Mouse (Mus musculus): ENCODE measurements around the gene Veph1. TPM values are rescaled to one million over a fixed set of nuclear protein-coding genes. Genes with fewer than 3 reads are reported as not detected.
A peak's percentile ranks its signal among the peaks of the same experiment; 100 is the strongest.

Veph1 gene
- polyA plus RNA-seq (2015; fragmentation: Nextera tagmentation; extraction: Ambion mirVana): 4.2 and 4.8 TPM in 2 replicates

- peak within 1 kb of the TSS; percentile 67; the same call in 1 of the 2 replicates for H3K27ac ChIP-seq (replicated peaks)
- WGBS: 14% methylated on average over 11 of the region's 11 CpGs
- H3K4me1 ChIP-seq (replicated peaks): peaks cover 40% of the 10 kb centered on the region
- H3K27me3 ChIP-seq: no peaks in the 10 kb centered on the region
- no peaks in the 10 kb centered on the region for H3K36me3 ChIP-seq
- no peaks in the 10 kb centered on the region for H3K9me3 ChIP-seq
- ATAC-seq (ENCODE audit: low read depth): peak; percentile 75; the same call in 1 of the 2 replicates
- H3K4me3 ChIP-seq: no peak within 1 kb of the TSS
- peak within 1 kb of the TSS; percentile 37 for H3K4me2 ChIP-seq
- peak within 1 kb of the TSS; percentile 49 for H3K9ac ChIP-seq
Observed at GRCm38 (mm10) chr3:66296545-66296944, at the start of gene Veph1. Gene Veph1, minus strand, starts transcription at chr3:66296837.

- no peak for ATAC-seq (ENCODE audit: low read depth)
- 85% methylated on average over 2 of the region's 2 CpGs for WGBS
- no peak overlapping the region for H3K4me3 ChIP-seq
- no peak overlapping the region for H3K4me2 ChIP-seq
- H3K27me3 ChIP-seq: no peaks in the 10 kb centered on the region
- no peaks in the 10 kb centered on the region for H3K4me1 ChIP-seq (replicated peaks)
- no peak overlapping the region for H3K27ac ChIP-seq (replicated peaks)
- H3K9me3 ChIP-seq: no peaks in the 10 kb centered on the region
- no peaks in the 10 kb centered on the region for H3K36me3 ChIP-seq
- H3K9ac ChIP-seq: no peak overlapping the region
Observed at GRCm38 (mm10) chr3:66340742-66341141, 44.1 kb upstream of the Veph1 start.

- H3K27ac ChIP-seq (replicated peaks): no peak overlapping the region
- no peak overlapping the region for H3K9ac ChIP-seq
- no peak for ATAC-seq (ENCODE audit: low read depth)
- H3K36me3 ChIP-seq: no peaks in the 10 kb centered on the region
- H3K4me3 ChIP-seq: no peak overlapping the region
- no peaks in the 10 kb centered on the region for H3K27me3 ChIP-seq
- no peak overlapping the region for H3K4me2 ChIP-seq
- H3K9me3 ChIP-seq: no peaks in the 10 kb centered on the region
- H3K4me1 ChIP-seq (replicated peaks): no peaks in the 10 kb centered on the region
- 82% methylated on average over 9 of the region's 9 CpGs for WGBS
Observed at GRCm38 (mm10) chr3:66332401-66332729, 35.7 kb upstream of the Veph1 start.

- no peaks in the 10 kb centered on the region for H3K27me3 ChIP-seq
- H3K27ac ChIP-seq (replicated peaks): no peak overlapping the region
- peak; percentile 88 for ATAC-seq (ENCODE audit: low read depth)
- no peak overlapping the region for H3K4me2 ChIP-seq
- no peak overlapping the region for H3K9ac ChIP-seq
- 0 out of 2 replicates have a peak, but pooled peaks cover 3% of the 10 kb centered on the region for H3K4me1 ChIP-seq (replicated peaks)
- H3K36me3 ChIP-seq: no peaks in the 10 kb centered on the region
- no peaks in the 10 kb centered on the region for H3K9me3 ChIP-seq
- H3K4me3 ChIP-seq: no peak overlapping the region
- WGBS: 51% methylated on average over 12 of the region's 12 CpGs
Observed at GRCm38 (mm10) chr3:66331592-66332400, 35.2 kb upstream of the Veph1 start.

GRCm38 (mm10) chr3:66330896-66331579, 34.4 kb upstream of the Veph1 start:
- H3K9me3 ChIP-seq: no peaks in the 10 kb centered on the region
- H3K27ac ChIP-seq (replicated peaks): no peak overlapping the region
- WGBS: 86% methylated on average over 15 of the region's 15 CpGs
- H3K36me3 ChIP-seq: no peaks in the 10 kb centered on the region
- H3K4me1 ChIP-seq (replicated peaks): peaks cover 10% of the 10 kb centered on the region
- H3K27me3 ChIP-seq: no peaks in the 10 kb centered on the region
- no peak overlapping the region for H3K9ac ChIP-seq
- ATAC-seq (ENCODE audit: low read depth): no peak
- H3K4me3 ChIP-seq: no peak overlapping the region
- no peak overlapping the region for H3K4me2 ChIP-seq

GRCm38 (mm10) chr3:66325962-66326834, 29.6 kb upstream of the Veph1 start:
- Histone ChIP-seq H3K4me3 (no peak overlapping the region), H3K4me1 (replicated peaks) (peaks cover 22% of the 10 kb centered on the region), H3K27me3 (no peaks in the 10 kb centered on the region), H3K9ac (no peak overlapping the region), H3K27ac (replicated peaks) (peak overlapping the region; percentile 84), H3K9me3 (no peaks in the 10 kb centered on the region), H3K4me2 (no peak overlapping the region), H3K36me3 (no peaks in the 10 kb centered on the region)
- ATAC-seq (ENCODE audit: low read depth): peak; percentile 90
- 40% methylated on average over 16 of the region's 16 CpGs for WGBS

GRCm38 (mm10) chr3:66325486-66325951, 28.9 kb upstream of the Veph1 start:
- no peaks in the 10 kb centered on the region for H3K9me3 ChIP-seq
- H3K36me3 ChIP-seq: no peaks in the 10 kb centered on the region
- H3K9ac ChIP-seq: no peak overlapping the region
- WGBS: 21% methylated on average over 5 of the region's 5 CpGs
- H3K27me3 ChIP-seq: no peaks in the 10 kb centered on the region
- no peak overlapping the region for H3K4me3 ChIP-seq
- H3K27ac ChIP-seq (replicated peaks): peak overlapping the region; percentile 84
- H3K4me2 ChIP-seq: no peak overlapping the region
- ATAC-seq (ENCODE audit: low read depth): peak; percentile 97
- H3K4me1 ChIP-seq (replicated peaks): peaks cover 22% of the 10 kb centered on the region

- no peak for ATAC-seq (ENCODE audit: low read depth)
- no peak overlapping the region for H3K4me2 ChIP-seq
- 54% methylated on average over 8 of the region's 8 CpGs for WGBS
- H3K27ac ChIP-seq (replicated peaks): no peak overlapping the region
- no peaks in the 10 kb centered on the region; the same call in 1 of the 2 replicates for H3K4me1 ChIP-seq (replicated peaks)
- peaks cover 5% of the 10 kb centered on the region; the same call in 1 of the 2 replicates for H3K9me3 ChIP-seq
- H3K36me3 ChIP-seq: no peaks in the 10 kb centered on the region
- H3K4me3 ChIP-seq: no peak overlapping the region
- H3K9ac ChIP-seq: no peak overlapping the region
- H3K27me3 ChIP-seq: no peaks in the 10 kb centered on the region
Observed at GRCm38 (mm10) chr3:66314793-66315715, 18.4 kb upstream of the Veph1 start.

GRCm38 (mm10) chr3:66310586-66310985, 13.9 kb upstream of the Veph1 start:
- no peaks in the 10 kb centered on the region for H3K27me3 ChIP-seq
- no peaks in the 10 kb centered on the region for H3K9me3 ChIP-seq
- ATAC-seq (ENCODE audit: low read depth): no peak
- H3K4me3 ChIP-seq: no peak overlapping the region
- H3K27ac ChIP-seq (replicated peaks): no peak overlapping the region
- WGBS: 98% methylated on average over 1 of the region's 1 CpGs
- H3K4me1 ChIP-seq (replicated peaks): no peaks in the 10 kb centered on the region; the same call in 1 of the 2 replicates
- H3K36me3 ChIP-seq: no peaks in the 10 kb centered on the region
- H3K9ac ChIP-seq: no peak overlapping the region
- no peak overlapping the region for H3K4me2 ChIP-seq

- Histone ChIP-seq H3K9ac (no peak overlapping the region), H3K27ac (replicated peaks) (no peak overlapping the region), H3K36me3 (no peaks in the 10 kb centered on the region), H3K4me3 (no peak overlapping the region), H3K4me1 (replicated peaks) (no peaks in the 10 kb centered on the region), H3K27me3 (no peaks in the 10 kb centered on the region), H3K4me2 (no peak overlapping the region), H3K9me3 (no peaks in the 10 kb centered on the region)
- ATAC-seq (ENCODE audit: low read depth): no peak
- WGBS: 98% methylated on average over 1 of the region's 1 CpGs
Observed at GRCm38 (mm10) chr3:66309531-66309930, 12.9 kb upstream of the Veph1 start.

- H3K36me3 ChIP-seq: no peaks in the 10 kb centered on the region
- peaks cover 40% of the 10 kb centered on the region for H3K4me1 ChIP-seq (replicated peaks)
- no peak overlapping the region for H3K27ac ChIP-seq (replicated peaks)
- H3K9ac ChIP-seq: no peak overlapping the region
- H3K27me3 ChIP-seq: no peaks in the 10 kb centered on the region
- no peaks in the 10 kb centered on the region for H3K9me3 ChIP-seq
- ATAC-seq (ENCODE audit: low read depth): no peak
- 19% methylated on average over 9 of the region's 9 CpGs for WGBS
- H3K4me3 ChIP-seq: no peak overlapping the region
- H3K4me2 ChIP-seq: peak overlapping the region; percentile 37; the same call in 1 of the 2 replicates
Observed at GRCm38 (mm10) chr3:66295236-66295635, 1.4 kb downstream of the Veph1 start.
